Mouse (Mus musculus): Measurements from ENCODE around the gene Mphosph9. TPM values are rescaled to one million over a fixed set of nuclear protein-coding genes. Genes with fewer than 3 reads are reported as not detected.

Mphosph9 gene
- polyA plus RNA-seq, 1 experiment from 2014 or later, result 10.8 TPM

DNA sequence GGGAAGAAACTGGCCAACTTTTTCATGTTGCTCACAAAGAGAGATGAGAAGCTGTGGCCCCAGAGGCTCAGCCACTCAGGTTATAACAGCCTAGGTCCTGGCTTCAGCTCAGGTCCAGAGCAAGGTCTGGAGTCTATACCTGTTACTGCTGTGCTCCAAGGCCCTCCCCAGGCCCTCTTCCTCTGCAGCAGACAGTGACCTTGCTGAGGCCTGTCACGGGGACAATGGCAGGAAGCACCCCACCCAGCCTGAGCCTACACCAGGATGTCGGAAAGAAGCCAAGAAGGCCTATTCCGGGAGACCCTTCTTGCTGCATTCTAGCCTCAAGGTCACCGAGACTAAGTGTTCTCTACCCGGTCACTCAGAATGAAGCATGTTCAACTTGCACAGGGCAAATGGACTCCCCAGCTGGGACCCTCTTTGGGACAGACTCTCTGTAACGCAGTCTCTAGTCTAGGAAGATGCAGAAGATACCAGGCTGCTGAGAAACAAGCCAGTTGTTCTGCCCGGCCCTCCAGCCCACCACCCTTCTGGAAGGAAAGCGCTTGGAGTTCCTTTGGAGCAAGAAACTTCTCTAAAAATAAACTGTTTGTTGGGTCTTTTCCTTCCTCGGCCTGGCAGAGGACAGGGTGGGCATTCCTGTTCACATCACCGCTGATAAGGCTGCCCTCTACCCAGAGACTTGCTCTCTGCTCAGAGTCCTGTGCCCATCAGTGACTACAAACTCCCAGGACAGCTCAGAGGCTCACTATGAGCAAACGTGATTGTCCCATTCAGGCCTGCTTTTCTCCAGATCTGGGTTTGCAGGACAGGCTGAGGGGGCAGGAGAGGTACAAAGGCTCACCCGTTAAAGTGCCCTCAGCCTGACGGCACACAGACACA is 113.9 kb downstream of the Mphosph9 start:
- Histone ChIP-seq H3K9me3 (ENCODE audit: low read length) (no peaks in the 10 kb centered on the region), H3K4me2 (replicated peaks; ENCODE audit: low read depth, low read length) (no peak overlapping the region), H3K9ac (replicated peaks; ENCODE audit: low read length) (no peak overlapping the region; the same call in 1 of the 2 replicates), H3K27ac (ENCODE audit: low read length) (peak overlapping the region; percentile 88), H3K36me3 (ENCODE audit: insufficient read depth, low read length) (no peaks in the 10 kb centered on the region), H3K4me3 (ENCODE audit: low read length) (no peak overlapping the region), H3K27me3 (ENCODE audit: insufficient read depth, low read length) (no peaks in the 10 kb centered on the region), H3K4me1 (ENCODE audit: insufficient read depth, low read length) (peaks cover 22% of the 10 kb centered on the region)
- ATAC-seq (ENCODE audit: low FRiP score, low TSS enrichment), result peak; percentile 64; the same call in 1 of the 2 replicates
- WGBS, result 75% methylated on average over 13 of the region's 13 CpGs

DNA sequence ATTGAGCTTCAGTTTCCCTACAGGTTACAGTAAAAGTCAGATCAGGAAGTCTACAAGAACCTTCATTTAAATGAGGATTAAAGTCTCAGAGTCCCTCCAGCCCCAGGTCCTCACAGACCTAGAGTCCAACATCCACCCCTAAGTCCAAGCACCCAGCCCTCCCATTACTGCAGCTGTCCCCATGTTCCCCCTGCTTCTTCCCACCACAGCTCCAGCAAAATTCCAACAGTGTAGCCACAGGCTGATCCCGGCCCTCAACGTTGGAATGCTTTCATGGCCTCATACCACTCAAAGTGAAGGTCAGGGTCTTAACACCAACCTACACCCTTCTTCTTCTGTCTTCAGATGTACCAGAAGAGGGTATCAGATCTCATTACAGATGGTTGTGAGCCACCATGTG is 116.1 kb downstream of the Mphosph9 start:
- H3K4me3 ChIP-seq (ENCODE audit: low read length), result no peak overlapping the region
- ATAC-seq (ENCODE audit: low FRiP score, low TSS enrichment), result no peak
- H3K4me2 ChIP-seq (replicated peaks; ENCODE audit: low read depth, low read length), result no peak overlapping the region
- no peak overlapping the region for H3K9ac ChIP-seq (replicated peaks; ENCODE audit: low read length)
- H3K9me3 ChIP-seq (ENCODE audit: low read length), result no peaks in the 10 kb centered on the region
- WGBS, result 83% methylated on average over 2 of the region's 2 CpGs
- peaks cover 28% of the 10 kb centered on the region for H3K4me1 ChIP-seq (ENCODE audit: insufficient read depth, low read length)
- no peaks in the 10 kb centered on the region for H3K36me3 ChIP-seq (ENCODE audit: insufficient read depth, low read length)
- H3K27ac ChIP-seq (ENCODE audit: low read length), result no peak overlapping the region
- H3K27me3 ChIP-seq (ENCODE audit: insufficient read depth, low read length), result no peaks in the 10 kb centered on the region

GRCm38 (mm10) chr5:124211234-124211633 is 116.5 kb downstream of the Mphosph9 start:
- Histone ChIP-seq H3K27ac (ENCODE audit: low read length) (peak overlapping the region; percentile 28; the same call in 1 of the 2 replicates), H3K4me3 (ENCODE audit: low read length) (no peak overlapping the region), H3K9me3 (ENCODE audit: low read length) (no peaks in the 10 kb centered on the region), H3K4me1 (ENCODE audit: insufficient read depth, low read length) (peaks cover 32% of the 10 kb centered on the region), H3K27me3 (ENCODE audit: insufficient read depth, low read length) (no peaks in the 10 kb centered on the region), H3K4me2 (replicated peaks; ENCODE audit: low read depth, low read length) (no peak overlapping the region), H3K36me3 (ENCODE audit: insufficient read depth, low read length) (no peaks in the 10 kb centered on the region), H3K9ac (replicated peaks; ENCODE audit: low read length) (no peak overlapping the region)
- no peak for ATAC-seq (ENCODE audit: low FRiP score, low TSS enrichment)
- 80% methylated on average over 8 of the region's 8 CpGs for WGBS

DNA sequence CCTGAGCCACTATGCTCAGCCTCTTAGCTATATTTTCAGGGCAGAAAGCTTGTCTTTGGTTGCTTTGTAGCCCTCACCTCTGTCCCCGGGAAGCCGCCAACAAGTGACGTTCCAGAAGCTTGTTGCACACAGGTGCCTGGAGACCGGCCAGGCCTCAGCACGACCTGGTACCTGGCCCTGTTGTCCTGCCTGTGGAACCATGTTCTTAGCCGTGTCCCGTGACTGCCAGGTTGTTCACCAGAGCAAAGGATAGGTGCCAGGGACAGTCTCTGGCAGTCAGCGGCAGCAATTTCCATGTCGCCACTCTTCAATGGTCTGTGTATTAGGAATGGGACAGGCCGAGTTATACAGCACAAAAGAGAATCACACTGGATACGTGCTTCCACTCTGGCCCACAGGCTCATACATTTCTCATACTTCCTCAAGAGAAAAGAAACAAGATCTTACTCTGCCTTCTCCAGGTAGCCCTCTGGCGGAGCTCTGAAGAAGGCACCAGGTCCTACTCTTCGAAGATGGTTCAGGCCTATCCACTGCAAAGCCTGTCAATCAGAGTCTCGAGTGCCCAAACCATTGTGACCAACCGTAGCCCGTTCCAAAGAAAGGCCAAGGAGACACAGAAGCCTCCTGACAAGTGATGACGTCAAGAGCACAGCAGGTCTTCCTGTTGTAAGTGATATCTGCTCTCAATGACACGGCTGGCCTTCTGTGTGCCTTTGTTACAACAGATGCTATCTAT is 117.3 kb downstream of the Mphosph9 start:
- Histone ChIP-seq H3K9me3 (ENCODE audit: low read length) (no peaks in the 10 kb centered on the region), H3K4me3 (ENCODE audit: low read length) (no peak overlapping the region), H3K27me3 (ENCODE audit: insufficient read depth, low read length) (no peaks in the 10 kb centered on the region), H3K27ac (ENCODE audit: low read length) (no peak overlapping the region), H3K9ac (replicated peaks; ENCODE audit: low read length) (no peak overlapping the region), H3K4me1 (ENCODE audit: insufficient read depth, low read length) (peaks cover 40% of the 10 kb centered on the region), H3K36me3 (ENCODE audit: insufficient read depth, low read length) (no peaks in the 10 kb centered on the region), H3K4me2 (replicated peaks; ENCODE audit: low read depth, low read length) (no peak overlapping the region)
- WGBS, result 71% methylated on average over 18 of the region's 18 CpGs
- ATAC-seq (ENCODE audit: low FRiP score, low TSS enrichment), result no peak

GRCm38 (mm10) chr5:124209850-124210249 is 117.9 kb downstream of the Mphosph9 start:
- H3K9ac ChIP-seq (replicated peaks; ENCODE audit: low read length), result no peak overlapping the region

DNA sequence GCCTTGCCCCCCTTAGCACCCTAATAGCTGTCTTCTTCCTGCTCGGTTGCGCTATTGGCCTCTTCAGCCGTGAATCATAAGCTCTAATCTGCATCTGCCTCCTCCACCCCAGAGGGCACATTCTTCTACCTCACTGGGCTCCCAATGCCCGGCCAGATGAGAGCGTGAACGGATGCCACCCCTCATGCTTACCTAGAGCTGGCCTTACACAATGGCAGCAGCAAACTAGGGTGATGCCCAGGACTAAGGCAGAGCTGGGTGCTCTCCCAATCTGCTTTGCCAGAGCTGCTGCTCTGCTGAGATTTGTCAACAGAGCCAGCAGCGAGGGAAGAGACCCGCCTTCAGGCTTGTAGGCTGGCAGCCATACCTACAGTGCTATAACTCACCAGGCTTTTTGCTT is 119.7 kb downstream of the Mphosph9 start:
- no peak overlapping the region for H3K4me3 ChIP-seq (ENCODE audit: low read length)
- H3K27ac ChIP-seq (ENCODE audit: low read length), result no peak overlapping the region
- H3K27me3 ChIP-seq (ENCODE audit: insufficient read depth, low read length), result no peaks in the 10 kb centered on the region
- ATAC-seq (ENCODE audit: low FRiP score, low TSS enrichment), result no peak
- H3K9me3 ChIP-seq (ENCODE audit: low read length), result no peaks in the 10 kb centered on the region
- H3K9ac ChIP-seq (replicated peaks; ENCODE audit: low read length), result 0 out of 2 replicates have a peak overlapping the region, but pooled peaks have one; percentile 14
- peaks cover 43% of the 10 kb centered on the region for H3K4me1 ChIP-seq (ENCODE audit: insufficient read depth, low read length)
- 55% methylated on average over 8 of the region's 8 CpGs for WGBS
- no peaks in the 10 kb centered on the region for H3K36me3 ChIP-seq (ENCODE audit: insufficient read depth, low read length)
- no peak overlapping the region for H3K4me2 ChIP-seq (replicated peaks; ENCODE audit: low read depth, low read length)

More at GRCm38 (mm10) chr5:124209850-124210249, 117.9 kb downstream of the Mphosph9 start:
- H3K27ac ChIP-seq (ENCODE audit: low read length), result no peak overlapping the region
- no peak overlapping the region for H3K4me2 ChIP-seq (replicated peaks; ENCODE audit: low read depth, low read length)
- no peak overlapping the region for H3K4me3 ChIP-seq (ENCODE audit: low read length)
- H3K9me3 ChIP-seq (ENCODE audit: low read length), result no peaks in the 10 kb centered on the region
- peaks cover 41% of the 10 kb centered on the region for H3K4me1 ChIP-seq (ENCODE audit: insufficient read depth, low read length)
- WGBS, result 45% methylated on average over 6 of the region's 6 CpGs
- H3K36me3 ChIP-seq (ENCODE audit: insufficient read depth, low read length), result no peaks in the 10 kb centered on the region
- no peak for ATAC-seq (ENCODE audit: low FRiP score, low TSS enrichment)
- H3K27me3 ChIP-seq (ENCODE audit: insufficient read depth, low read length), result no peaks in the 10 kb centered on the region

DNA sequence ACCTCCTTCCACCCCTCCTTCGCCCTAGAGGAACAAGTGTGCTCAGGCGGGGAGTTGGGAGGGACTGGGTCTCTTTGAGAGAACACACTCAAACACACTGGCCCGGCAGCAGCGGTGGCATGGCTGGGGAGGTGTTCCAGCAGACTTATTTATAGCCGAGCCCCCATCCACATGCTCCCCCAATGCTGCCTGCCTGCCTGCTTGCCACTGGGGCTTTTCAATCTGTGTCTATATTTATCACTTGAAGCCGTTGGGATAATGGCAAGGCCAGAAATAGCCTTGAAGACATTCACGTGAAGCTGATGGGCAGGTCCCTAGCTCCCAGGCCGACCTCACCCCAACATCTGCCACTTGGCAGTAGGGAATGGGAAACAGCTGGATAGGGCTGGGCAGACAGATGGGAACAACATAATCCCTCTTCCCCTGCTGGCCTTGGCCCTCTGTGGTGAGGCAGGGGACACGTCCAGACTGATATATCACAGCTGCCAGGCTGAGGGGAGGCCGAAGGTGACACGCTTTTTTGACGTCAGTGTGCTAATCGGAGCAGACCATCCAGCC is 121.2 kb downstream of the Mphosph9 start:
- ATAC-seq (ENCODE audit: low FRiP score, low TSS enrichment), result peak; percentile 70
- H3K9ac ChIP-seq (replicated peaks; ENCODE audit: low read length), result no peak overlapping the region
- peaks cover 52% of the 10 kb centered on the region for H3K4me1 ChIP-seq (ENCODE audit: insufficient read depth, low read length)
- no peak overlapping the region for H3K4me3 ChIP-seq (ENCODE audit: low read length)
- H3K9me3 ChIP-seq (ENCODE audit: low read length), result no peaks in the 10 kb centered on the region
- peak overlapping the region; percentile 69 for H3K27ac ChIP-seq (ENCODE audit: low read length)
- H3K27me3 ChIP-seq (ENCODE audit: insufficient read depth, low read length), result no peaks in the 10 kb centered on the region
- 18% methylated on average over 13 of the region's 13 CpGs for WGBS
- no peaks in the 10 kb centered on the region for H3K36me3 ChIP-seq (ENCODE audit: insufficient read depth, low read length)
- no peak overlapping the region for H3K4me2 ChIP-seq (replicated peaks; ENCODE audit: low read depth, low read length)

- Histone ChIP-seq H3K27me3 (ENCODE audit: insufficient read depth, low read length) (no peaks in the 10 kb centered on the region), H3K9me3 (ENCODE audit: low read length) (no peaks in the 10 kb centered on the region), H3K4me2 (replicated peaks; ENCODE audit: low read depth, low read length) (no peak overlapping the region), H3K4me3 (ENCODE audit: low read length) (no peak overlapping the region), H3K27ac (ENCODE audit: low read length) (peak overlapping the region; percentile 69), H3K36me3 (ENCODE audit: insufficient read depth, low read length) (no peaks in the 10 kb centered on the region), H3K9ac (replicated peaks; ENCODE audit: low read length) (0 out of 2 replicates have a peak overlapping the region, but pooled peaks have one; percentile 17), H3K4me1 (ENCODE audit: insufficient read depth, low read length) (peaks cover 50% of the 10 kb centered on the region)
- ATAC-seq (ENCODE audit: low FRiP score, low TSS enrichment), result no peak
- 33% methylated on average over 5 of the region's 5 CpGs for WGBS
These were observed 121.9 kb downstream of the Mphosph9 start for GRCm38 (mm10) chr5:124205809-124206380.

DNA sequence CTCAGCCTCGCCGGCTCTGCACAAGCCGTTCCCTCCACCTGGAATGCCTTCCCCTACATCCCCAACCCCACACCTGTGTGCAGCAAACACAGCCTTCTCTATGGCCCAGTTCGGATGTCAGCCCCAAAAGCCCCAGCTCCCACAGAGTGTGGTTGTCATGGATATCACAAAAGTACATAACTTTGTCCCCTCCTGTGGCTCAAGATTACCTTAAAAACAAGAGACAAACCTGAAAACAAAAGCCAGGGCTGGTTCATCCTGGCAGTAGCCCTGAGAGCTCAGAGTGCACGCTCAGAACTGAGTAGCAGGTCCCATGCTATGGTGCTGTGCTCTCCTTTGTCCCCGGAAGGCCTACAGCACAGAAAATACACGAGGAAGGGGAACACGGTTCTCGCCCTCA is 122.6 kb downstream of the Mphosph9 start:
- 71% methylated on average over 9 of the region's 9 CpGs for WGBS
- Histone ChIP-seq H3K4me3 (ENCODE audit: low read length) (no peak overlapping the region), H3K4me2 (replicated peaks; ENCODE audit: low read depth, low read length) (no peak overlapping the region), H3K36me3 (ENCODE audit: insufficient read depth, low read length) (no peaks in the 10 kb centered on the region), H3K27me3 (ENCODE audit: insufficient read depth, low read length) (no peaks in the 10 kb centered on the region), H3K27ac (ENCODE audit: low read length) (0 out of 2 replicates have a peak overlapping the region, but pooled peaks have one; percentile 6), H3K4me1 (ENCODE audit: insufficient read depth, low read length) (peaks cover 50% of the 10 kb centered on the region), H3K9me3 (ENCODE audit: low read length) (no peaks in the 10 kb centered on the region), H3K9ac (replicated peaks; ENCODE audit: low read length) (no peak overlapping the region)
- ATAC-seq (ENCODE audit: low FRiP score, low TSS enrichment), result no peak

Measured in kidney, embryonic 16.5 days (tissue).